Mouse (Mus musculus): ENCODE measurements around the gene Stac3.

Gene Stac3

GRCm38 (mm10) chr10:127522088-127522581 lies 20.6 kb downstream of the Stac3 start, which contains the start of gene Shmt2:
TSS of gene Shmt2 (minus strand) at chr10:127522444.
- DNase-seq (ENCODE audit: low read depth, low spot score) = peak; percentile 86

DNA sequence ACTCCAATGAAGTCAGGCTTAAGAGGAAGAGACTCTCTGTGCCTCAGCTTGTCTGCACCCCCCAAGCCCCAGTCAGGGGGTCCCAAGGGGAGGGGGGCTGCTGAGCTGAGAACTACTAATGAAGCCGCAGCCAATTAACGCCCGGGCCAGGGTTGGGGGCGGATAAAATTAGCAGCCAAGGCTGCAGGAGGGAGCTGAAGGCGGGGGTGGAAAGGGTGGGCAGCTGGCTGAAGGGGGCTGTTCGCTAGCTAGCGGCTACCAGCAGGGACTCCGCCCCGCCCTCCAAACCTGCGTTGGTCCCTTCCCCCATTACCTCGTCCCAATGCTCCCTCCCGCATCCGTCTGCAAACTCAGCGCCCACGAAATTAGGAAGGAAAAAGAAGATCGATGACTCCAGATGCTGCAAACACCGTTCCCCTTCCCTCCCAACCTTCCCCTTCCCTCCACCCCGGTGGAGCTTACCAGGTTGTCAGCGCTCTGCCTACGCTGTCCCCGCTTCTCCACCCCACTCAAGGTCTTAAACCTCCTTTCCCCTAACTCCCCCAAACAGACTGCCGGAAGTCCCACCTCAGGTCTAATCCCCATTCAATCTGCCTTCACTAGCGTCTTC lies 23.3 kb downstream of the Stac3 start:
- DNase-seq (ENCODE audit: low read depth, low spot score) = no peak

- peak; percentile 75 for DNase-seq (ENCODE audit: low read depth, low spot score)
Measured at GRCm38 (mm10) chr10:127526048-127526447, 24.6 kb downstream of the Stac3 start.

DNA sequence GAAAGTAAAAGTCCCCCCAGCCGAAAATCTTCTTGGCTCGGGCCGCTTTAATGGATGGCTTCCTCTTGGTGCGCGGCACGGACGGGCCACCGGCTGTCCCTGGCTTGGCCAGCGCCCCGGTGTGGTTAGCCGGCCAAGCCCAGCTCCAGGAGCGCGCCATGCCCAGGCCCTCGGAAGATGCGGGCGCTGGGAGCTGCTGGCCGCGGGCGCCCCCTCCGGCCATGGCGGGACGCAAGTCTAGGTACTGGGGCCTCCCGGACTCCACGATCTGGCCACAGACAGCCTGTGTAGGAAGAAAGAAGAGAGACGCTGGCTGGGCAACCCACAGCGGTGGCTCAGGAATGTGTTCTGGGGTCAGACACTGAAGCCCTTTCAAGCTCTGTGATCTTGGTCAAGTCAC lies 25.2 kb downstream of the Stac3 start:
- DNase-seq (ENCODE audit: low read depth, low spot score) = no peak

- no peak for DNase-seq (ENCODE audit: low read depth, low spot score)
Measured at GRCm38 (mm10) chr10:127527481-127527880, 26.0 kb downstream of the Stac3 start.

GRCm38 (mm10) chr10:127530945-127531344 lies 29.5 kb downstream of the Stac3 start:
- DNase-seq (ENCODE audit: low read depth, low spot score) = no peak

- DNase-seq (ENCODE audit: low read depth, low spot score) = no peak
Measured at GRCm38 (mm10) chr10:127531548-127531947, 30.1 kb downstream of the Stac3 start.

DNA sequence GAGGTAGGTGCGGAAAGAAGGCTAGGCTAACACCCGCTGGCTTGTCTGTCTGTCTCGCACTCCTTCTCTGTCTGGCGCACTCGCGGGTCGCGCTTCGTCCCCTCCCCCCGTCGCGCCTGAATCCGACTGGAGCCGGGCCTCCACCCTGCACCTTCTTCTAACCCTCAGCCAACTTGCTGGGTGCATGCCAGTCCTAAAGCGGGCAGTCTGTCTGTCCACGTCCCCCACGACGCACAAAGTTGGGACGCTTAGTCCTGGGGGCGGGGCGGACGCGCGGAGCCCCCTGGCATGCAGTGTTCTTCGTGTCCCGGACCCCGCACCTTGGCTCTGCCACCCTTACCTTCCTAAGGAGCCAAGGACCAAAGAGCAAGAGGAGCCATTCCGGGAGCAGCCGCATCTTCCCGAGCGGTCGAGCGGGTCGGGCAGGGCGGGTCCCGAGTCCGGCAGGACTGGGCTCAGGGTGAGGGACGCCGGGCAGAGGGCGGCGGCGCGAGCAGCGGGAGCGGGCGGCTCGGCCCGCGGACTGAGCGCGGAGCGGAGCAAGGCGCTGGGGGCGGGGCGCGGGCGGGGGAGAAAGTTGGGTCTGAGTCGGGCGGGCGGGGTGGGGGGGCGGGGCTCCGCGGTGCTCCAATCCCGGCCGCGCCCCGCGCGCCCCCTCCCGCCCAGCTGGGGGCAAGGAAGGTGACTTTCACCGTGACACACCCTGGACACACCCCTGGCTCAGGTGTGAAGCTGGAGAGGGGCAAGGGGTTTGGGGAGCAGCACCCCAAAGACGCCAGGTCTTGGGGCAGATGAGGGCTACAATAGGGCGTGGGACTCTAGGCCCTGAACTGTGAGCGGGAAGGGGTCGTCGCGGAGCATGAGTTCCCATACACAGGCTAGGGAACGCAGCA lies 32.8 kb downstream of the Stac3 start, which contains the start of gene Nxph4:
Gene Nxph4 (minus strand): TSS at position 524 of the 893 bp plus-strand sequence.
- peak; percentile 41 for DNase-seq (ENCODE audit: low read depth, low spot score)

- no peak for DNase-seq (ENCODE audit: low read depth, low spot score)
Measured at GRCm38 (mm10) chr10:127534929-127535384, 33.5 kb downstream of the Stac3 start.

DNA sequence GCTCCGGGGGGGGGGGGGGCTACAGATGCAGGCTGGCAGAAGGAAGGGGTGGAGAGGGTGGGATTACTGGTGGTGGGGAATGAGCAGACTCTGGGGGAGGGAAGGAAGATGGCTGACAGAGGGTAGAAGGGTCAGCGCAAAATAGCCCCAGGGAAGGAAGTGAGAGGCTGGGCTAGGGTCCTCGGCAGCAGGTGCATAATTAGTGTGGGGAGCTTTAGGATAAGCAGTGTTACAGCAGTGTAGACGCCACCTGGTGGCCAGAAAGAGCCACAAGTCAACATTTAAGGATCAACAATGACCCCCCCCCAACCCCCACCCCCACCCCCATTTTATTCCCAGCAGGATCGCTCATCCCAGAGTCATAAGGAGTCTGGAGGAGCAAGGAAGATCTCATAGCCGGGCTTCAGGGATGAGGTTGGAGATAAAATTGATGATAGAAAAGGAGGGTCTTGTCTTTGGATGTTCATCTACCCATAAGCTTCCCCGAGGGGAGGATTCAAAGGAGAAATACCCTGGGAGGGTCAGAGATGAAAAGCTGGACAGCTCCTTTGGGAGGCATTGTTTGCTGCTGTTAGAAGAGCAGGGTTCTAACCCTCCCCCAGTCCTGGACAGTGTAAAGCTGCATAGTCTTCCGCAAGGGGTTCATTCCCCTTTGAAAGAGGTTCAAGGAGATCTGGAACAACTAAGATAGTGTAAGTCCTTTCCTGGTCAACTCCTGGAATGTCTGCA lies 35.3 kb downstream of the Stac3 start:
- DNase-seq (ENCODE audit: low read depth, low spot score) = peak; percentile 70

DNA sequence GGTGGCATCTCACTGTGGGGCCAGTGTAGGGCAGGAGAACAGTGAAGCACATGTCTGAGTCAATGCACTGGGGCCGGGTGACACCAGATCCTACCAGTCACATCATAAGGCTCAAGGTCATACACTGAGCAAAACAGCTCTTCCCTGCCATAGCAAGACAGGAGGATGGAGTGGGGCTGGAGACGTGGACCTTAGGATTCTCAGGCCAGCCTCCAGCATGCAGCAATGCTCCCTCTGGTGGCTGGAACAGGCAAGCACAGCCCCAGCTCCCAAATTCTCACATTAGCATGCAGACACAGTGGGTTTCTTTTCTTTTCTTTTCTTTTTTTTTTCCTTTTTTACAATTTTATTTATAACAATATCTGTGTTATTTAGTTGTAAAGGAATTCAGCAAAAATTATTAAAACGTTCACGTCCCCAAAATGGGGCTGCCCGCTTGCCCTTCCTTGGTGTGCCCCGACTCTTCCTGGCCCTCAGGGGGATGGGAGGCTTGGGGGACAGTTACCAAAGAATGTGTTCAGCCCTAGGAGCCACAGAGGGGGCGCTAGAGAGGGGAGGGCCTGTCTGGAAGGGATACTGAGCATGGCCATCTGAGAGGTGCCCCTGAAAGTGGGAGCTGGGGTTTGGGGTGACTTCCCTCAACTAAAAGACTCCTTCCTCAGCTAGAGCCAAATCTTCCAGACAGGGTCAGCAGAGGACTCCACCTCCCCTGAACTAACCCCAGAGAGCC lies 36.5 kb downstream of the Stac3 start:
- peak; percentile 62 for DNase-seq (ENCODE audit: low read depth, low spot score)

DNA sequence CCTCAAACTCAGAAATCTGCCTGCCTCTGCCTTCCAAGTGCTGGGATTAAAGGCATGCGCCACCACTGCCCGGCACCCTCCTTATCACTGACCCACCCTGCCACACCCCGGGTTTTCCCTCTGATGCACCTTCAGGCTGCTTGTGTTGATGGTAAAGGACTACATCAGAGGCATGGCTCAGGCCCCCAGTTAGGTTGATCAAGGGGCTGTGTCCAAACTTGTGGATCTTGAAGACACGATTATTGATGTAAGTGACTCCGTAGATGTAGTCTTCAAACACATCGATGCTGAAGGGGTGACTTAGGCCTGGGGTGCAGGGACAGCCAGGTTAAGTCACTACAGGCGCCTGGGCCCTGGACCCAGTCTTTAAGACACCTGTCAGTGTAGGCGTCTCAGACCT lies 40.0 kb downstream of the Stac3 start:
- DNase-seq (ENCODE audit: low read depth, low spot score) = no peak

GRCm38 (mm10) chr10:127542084-127542483 lies 40.6 kb downstream of the Stac3 start:
- no peak for DNase-seq (ENCODE audit: low read depth, low spot score)

DNA sequence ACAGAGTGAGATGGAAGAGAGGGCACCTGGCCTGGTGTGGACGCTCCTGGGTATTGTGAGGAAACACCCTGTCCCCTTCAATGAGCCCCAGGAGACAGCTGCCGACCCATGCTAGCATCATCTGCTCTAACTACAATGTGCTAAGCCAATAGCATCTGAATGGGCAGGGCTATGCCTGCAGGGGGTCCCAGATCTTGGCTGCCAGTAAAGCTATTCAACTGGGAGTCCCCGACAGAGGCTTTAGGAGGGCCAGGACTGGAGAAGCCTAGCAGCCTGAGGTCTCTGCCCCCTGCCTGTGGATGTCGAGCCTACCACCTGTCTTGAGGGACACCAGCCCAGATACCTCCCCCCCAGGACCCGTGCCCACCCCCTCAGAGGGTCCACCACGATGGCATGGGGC lies 41.2 kb downstream of the Stac3 start:
- no peak for DNase-seq (ENCODE audit: low read depth, low spot score)

DNA sequence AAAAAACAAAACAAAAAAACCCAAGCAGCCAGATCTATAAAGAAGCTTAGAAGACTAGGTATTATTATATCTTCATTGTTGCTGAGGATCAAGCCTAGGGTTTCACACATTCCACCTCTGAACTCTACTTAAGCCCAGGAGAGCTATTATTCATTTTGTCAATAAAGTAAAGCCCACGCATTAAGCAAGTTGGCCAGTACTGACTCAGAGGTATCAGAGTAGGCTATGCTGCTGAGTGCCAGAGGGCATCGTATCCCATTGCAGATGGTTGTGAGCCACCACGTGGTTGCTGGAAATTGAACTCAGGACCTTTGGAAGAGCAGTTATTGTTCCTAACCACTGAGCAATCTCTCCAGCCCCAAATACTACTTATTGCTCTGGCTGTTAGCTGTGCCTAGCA lies 42.4 kb downstream of the Stac3 start:
- no peak for DNase-seq (ENCODE audit: low read depth, low spot score)

DNA sequence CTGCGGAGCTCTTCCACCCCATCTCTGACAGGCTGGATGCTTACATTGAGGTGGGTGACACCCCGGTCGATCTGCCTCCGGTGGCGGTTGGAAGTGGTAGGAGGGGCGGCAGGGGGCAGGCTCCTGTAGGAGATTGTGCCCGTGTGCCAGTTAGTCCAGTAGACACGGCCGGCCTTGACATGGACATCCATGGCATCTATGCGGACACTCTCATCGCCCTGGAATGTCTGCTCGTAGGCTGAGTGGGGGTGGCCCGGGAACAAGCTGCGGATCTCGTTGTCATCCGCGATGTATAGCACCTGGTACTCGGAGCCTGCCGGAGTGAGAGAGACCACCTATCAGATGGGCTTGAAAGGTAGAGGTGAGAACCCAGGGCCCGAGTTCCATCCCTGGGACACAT lies 42.9 kb downstream of the Stac3 start:
- DNase-seq (ENCODE audit: low read depth, low spot score) = no peak

- no peak for DNase-seq (ENCODE audit: low read depth, low spot score)
Measured at GRCm38 (mm10) chr10:127546505-127546904, 45.0 kb downstream of the Stac3 start.

- DNase-seq (ENCODE audit: low read depth, low spot score) = no peak
Measured at GRCm38 (mm10) chr10:127548236-127548635, 46.8 kb downstream of the Stac3 start.

DNA sequence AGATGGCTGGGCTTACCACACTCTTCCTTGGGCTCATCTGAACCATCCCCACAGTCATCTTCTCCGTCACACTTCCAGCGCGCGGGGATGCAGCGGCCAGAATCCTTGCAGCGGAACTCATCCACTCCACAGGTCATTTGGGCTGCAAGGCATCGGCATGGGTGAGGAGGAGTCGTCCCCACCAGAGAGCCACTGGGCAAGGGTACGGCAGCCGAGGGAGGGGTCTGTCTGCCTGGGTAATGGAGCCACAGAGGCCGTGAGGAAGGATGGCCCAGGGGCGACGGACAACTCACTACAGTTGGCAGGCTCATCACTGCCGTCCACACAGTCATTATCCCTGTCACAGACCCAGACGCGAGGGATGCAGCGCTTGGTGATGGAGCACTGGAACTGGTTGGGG lies 48.4 kb downstream of the Stac3 start:
- no peak for DNase-seq (ENCODE audit: low read depth, low spot score)

GRCm38 (mm10) chr10:127555703-127556102 lies 54.2 kb downstream of the Stac3 start:
- DNase-seq (ENCODE audit: low read depth, low spot score) = no peak

DNA sequence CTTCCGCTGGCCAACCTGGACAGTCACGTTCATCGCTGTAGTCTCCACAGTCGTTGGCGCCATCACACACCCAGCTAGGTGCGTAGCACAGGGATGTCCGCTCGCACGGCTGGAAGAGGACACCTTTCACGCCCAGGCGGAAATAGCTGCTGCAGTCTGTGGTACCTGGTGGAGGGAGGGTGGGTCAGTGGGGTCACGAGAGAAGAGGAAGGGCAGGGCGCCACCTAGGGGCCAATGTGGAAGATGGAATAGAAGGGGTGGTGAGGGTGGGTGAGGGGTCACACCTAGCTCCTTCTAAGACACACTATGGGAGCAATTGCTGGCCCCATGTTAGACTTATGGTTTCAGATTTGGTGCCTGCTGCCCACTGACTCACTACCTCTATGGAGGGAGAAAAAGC lies 55.9 kb downstream of the Stac3 start:
- no peak for DNase-seq (ENCODE audit: low read depth, low spot score)

All from CD4-positive helper T cell, adult 2 months (primary cell).